Mouse (Mus musculus) cerebellum, postnatal 14 days (tissue): ENCODE data around the gene Adora1.

Experiments
- DNase-seq, 2 experiments: peaks; one replicate each; pipeline ENCODE4 v3.0.0; 2021; ENCODE audit warnings: mixed read lengths in 2 of 2

The Adora1 gene

DNA sequence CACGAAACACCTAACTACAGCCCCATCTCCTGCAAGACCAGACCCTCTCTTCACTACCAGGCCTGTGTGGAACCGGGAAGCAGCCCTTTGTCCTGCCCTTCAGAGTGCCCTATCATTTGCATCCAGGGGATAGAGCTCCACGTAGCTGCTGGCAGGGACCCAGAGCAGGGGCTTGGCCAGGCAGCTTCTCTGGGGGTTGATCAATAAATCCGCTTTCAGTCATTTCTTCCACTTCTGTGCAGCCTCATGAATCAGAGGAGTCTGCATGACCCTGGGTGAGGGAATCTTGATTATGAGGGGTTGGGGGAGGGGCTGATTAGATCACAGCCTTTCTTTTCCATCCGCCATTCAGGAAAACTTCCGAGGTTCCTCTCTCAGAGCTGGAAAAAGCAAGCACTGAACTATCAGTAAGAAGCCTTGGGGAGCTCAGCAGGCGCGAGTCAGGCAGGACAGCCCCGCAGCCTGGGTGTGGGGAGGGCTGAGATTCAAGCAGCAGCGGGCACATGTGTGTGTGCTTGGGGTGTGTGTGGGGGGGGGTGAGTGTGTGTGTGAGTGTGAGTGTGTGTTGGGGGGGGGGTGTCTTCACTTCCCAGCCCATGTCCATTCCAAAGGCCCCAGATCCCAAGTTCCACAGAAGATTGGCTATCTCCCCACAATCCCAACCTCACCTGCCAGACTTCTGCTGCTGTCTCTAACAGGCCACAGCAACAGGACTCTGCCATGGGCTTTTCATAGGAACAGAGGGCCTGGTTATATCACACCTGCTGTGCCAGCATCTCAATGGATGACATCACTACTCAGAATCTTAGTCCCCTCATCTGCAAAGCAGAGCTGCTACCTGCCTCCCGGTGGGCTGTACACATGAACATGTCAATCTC is 19.2 kb downstream of the Adora1 start:
- no peak for DNase-seq

DNA sequence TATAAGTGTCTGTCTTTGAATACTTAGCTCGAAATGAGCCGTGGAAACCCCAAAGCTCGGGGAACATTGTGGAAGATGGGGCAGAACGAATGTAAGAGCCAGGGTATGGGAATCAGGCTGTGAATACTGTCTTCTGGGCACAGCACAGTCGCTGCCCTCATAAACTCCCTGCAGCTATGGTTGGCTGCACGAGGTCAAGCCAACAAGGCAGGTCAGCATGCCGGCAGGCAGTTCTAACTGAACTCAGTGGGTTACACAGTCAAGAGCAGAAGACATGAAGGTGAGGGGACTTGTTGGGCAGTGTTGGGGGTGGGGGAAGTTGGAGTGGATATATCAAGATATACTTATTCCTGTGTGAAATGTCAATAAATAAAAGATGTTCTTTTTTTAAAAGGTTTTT is 20.2 kb downstream of the Adora1 start:
- no peak for DNase-seq

GRCm38 (mm10) chr1:134213405-134213804 is 21.8 kb downstream of the Adora1 start:
- no peak for DNase-seq

DNA sequence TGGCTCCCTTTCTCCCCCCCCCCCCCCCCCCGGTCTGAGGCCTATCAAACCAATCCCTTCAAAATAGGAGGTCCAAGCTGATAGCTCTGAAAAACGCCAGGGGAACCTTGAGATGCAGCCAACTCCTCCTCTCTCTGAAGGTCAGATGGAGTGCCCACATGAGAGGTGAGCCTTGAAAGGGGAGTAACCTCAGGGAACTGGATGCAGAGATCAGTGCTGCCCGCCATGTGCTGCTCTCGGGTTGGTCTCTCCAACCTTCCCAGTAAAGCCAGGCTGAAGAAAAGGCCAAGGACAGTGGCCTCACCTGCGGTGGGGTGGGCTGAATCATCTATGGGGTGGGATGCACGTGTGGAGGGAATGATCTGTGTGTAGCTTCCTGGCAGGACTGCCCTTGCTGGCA is 22.9 kb downstream of the Adora1 start:
- DNase-seq: no peak

GRCm38 (mm10) chr1:134211631-134212030 is 23.6 kb downstream of the Adora1 start:
- DNase-seq: no peak

- no peak for DNase-seq
Observed at GRCm38 (mm10) chr1:134211043-134211442, 24.2 kb downstream of the Adora1 start.

DNA sequence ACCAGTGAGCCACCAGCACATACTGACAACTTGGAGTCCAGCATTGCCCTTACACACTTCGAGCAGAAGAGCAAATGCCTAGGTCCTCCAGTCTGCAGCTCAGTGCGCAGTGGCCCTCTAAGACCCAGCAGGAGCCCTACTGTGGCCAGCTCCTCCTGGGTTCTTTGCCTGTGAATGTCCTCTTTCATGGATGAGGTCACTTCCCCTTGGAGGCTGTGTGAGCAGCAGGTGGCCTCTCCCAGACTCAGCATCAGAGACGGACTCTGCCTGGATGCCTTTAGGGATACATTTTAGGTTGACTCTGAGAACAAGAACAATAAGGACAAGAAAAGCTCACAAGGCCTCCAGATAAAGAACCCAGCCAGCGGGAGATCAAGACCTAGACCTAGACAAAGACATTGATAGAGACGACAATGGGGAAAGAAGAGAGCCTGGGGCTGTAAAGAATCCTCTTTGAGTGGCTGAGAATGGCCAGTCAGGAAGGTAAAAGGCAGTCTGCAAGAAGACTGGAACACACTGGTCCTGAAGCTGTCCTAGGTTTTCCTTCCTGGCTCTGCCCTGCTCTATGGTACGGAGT is 25.0 kb downstream of the Adora1 start:
- DNase-seq: no peak

GRCm38 (mm10) chr1:134206085-134206484 is 29.1 kb downstream of the Adora1 start:
- DNase-seq: no peak

- peak; percentile 76 to 80 for DNase-seq
Observed at GRCm38 (mm10) chr1:134205296-134206018, 29.8 kb downstream of the Adora1 start.

DNA sequence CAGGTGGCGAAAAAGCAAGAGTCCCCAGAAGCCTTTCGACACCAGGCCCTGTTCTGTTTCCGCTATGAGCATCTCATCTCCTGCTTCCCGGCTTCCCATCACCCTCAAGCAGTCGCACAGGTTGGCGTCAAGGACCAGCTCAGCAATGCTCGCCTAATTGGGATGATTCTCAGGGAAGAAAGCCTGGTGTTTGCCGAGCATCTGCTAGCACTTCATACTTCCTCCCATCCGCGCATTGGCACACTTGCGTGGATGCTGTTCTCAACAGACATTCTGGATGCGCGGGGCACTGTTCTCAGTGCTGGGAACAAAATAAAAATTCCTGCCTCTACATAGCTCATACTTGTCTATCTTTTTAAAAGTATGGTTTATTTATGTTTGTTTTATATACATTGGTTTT is 31.0 kb downstream of the Adora1 start:
- DNase-seq: no peak

GRCm38 (mm10) chr1:134201751-134202420 is 33.3 kb downstream of the Adora1 start:
- DNase-seq: peak; percentile 66 to 79

- DNase-seq: no peak
Observed at GRCm38 (mm10) chr1:134200998-134201686, 34.1 kb downstream of the Adora1 start.

DNA sequence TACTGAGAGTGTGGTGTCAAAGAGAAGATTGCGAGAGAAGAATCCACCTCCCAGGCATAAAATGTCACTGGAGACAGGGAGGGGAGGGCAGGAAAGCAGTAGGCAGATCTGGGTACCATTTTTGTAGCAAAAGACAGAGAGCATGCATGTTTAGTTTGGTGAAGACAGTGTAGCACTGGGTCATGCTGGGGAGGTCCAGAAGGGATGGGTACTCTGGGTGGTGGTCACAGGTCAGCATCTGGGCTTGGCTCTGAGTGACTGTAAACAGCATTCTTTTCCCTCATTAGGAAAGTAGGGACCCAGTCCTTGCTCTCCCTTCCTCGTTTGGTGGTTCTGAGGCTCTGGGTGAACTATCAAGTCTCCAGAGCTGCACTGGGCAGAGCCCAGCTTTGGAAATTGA is 34.8 kb downstream of the Adora1 start:
- DNase-seq: no peak

- DNase-seq: no peak
Observed at GRCm38 (mm10) chr1:134198197-134198995, 36.8 kb downstream of the Adora1 start.

DNA sequence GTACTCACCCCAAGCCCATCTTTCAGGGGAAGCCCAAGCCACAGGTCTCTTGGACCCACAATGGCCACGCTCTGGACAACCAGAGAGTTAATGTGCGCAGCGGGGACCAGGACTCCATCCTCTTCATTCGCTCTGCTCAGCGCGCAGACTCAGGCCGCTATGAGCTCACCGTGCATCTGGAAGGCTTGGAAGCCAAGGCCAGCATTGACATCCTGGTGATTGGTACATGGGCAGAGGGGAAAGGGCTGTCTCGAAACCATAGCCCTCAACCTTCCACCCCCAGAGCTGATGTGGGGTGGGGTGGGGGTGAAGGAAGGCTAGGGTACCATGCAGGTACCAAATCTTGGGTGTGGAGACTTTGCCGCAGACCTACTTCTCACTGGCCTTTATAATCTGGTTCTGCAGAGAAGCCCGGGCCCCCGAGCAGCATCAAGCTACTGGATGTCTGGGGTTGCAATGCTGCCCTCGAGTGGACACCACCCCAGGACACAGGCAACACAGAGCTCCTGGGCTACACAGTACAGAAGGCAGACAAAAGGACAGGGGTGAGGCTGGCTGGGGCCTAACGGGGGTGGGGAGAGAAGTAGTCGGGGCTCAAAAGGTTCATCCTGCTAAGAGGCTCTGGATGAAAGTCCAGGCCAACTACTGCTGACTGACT is 37.8 kb downstream of the Adora1 start:
- no peak for DNase-seq

GRCm38 (mm10) chr1:134196386-134196785 is 38.8 kb downstream of the Adora1 start:
- peak; percentile 74 to 76 for DNase-seq

DNA sequence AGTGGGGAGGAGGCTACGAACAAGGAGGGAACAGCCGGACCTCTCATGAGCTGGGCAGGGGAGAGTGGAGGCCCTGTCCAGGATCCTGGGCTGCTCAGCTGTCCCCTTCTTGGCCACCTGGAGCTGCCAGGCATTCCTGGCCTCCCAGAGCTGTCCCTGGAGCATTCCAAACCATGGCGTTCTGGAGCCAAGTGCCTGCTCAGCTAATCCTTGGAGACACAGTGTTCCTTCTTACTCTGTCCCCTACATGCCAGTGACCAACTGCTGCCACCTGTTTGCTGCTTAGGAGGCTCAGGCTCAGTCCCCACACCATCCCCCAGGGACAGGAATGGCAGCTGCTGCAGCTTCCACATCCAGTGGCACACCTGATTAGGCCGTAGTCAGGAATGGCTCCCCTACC is 39.3 kb downstream of the Adora1 start:
- peak; percentile 57 to 59 for DNase-seq

GRCm38 (mm10) chr1:134195571-134195970 is 39.7 kb downstream of the Adora1 start:
- DNase-seq: peak; percentile 52 to 55

- no peak for DNase-seq
Observed at GRCm38 (mm10) chr1:134195117-134195516, 40.1 kb downstream of the Adora1 start.

GRCm38 (mm10) chr1:134194298-134195022 is 40.8 kb downstream of the Adora1 start:
- no peak for DNase-seq
